Mouse (Mus musculus) adipocyte (in vitro differentiated cells): ENCODE measurements at regions not wholly inside any gene's neighbourhood (a gene's known extent, or its start where the extent isn't known, plus 50 kb on each side); places are given as distances from the start of the nearest gene placed in this dataset.
A peak's percentile ranks its signal among the peaks of the same experiment; 100 is the strongest.

Source experiments
- DNase-seq: peaks from one replicate; pipeline ENCODE4 v3.0.0-alpha.2; 2016; ENCODE audit warnings: low spot score

DNA sequence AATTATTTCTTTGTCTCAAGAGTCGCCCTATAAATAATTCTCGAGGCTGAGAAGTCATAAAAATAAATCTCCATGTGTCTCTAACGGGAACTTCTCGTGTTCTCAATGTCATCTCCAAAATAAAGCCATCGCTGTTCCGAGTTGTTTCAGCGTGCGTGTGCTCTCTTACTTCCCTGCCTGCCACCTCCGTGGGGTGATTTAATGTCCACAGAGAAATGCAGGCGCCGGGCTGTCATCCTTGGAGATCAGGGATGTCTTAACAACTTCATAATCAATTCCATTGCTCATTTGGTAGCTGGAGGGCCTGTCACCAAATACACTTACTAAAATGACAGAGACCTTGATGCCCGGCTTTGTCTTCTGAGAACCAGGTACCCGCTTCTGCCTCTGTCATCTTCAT is 161.8 kb downstream of the Pmp22 start:
- no peak for DNase-seq

DNA sequence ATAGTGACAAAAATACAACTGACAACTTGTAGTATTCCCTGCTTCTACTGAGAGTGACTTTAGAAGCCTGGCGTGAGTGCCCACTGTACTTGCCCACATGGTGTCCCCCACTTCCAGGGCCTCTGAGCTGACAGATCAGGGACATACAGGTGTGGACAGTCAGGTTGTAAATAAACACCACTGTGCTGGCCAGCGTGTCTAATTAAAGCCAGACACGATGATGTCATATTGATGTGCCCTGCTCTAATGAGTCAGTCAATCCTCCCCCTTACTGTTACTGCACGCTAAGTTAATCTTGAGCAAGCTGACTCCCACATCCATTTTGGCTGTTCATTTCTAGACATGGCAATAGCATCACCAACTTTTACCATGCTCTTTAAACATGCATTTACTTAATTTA is 164.7 kb downstream of the Pmp22 start:
- no peak for DNase-seq

DNA sequence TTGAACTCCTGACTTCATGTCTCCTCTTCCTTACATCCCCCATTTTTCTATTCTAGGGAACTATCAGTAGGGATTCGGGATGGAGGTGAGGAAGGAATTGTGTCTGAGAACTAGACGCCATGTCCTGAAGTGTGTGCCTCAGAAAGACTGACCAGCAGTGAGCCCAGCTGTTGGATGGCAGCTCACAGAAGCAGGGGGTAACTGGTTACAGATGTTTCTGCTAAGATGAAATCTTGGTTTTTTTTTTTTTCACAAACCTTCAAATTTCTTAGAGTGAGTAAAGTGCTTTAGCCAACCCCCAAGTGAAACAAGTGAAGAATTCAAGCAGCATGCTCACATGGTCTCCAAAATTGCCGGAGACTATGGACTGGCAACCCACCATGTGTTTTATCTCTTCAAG is 165.7 kb downstream of the Pmp22 start:
- no peak for DNase-seq

DNA sequence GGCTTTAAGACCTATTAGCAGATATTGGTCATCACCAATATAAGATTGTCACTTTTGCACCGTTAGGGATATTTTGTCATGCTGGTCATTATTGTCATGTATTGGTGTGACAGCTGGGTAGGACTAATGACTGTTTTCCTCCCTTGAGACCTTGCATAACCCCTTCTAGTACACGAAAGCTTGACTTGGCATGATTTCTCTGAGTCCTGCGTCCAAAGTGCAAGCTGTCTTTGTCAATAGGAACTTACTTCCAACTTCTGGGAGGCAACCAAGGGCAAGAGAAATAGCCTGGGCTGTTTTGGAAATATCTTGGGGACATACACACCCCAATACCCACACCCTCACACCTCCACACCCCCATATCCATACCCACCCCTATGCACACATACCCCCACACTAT is 167.7 kb downstream of the Pmp22 start:
- peak; percentile 83 for DNase-seq

DNA sequence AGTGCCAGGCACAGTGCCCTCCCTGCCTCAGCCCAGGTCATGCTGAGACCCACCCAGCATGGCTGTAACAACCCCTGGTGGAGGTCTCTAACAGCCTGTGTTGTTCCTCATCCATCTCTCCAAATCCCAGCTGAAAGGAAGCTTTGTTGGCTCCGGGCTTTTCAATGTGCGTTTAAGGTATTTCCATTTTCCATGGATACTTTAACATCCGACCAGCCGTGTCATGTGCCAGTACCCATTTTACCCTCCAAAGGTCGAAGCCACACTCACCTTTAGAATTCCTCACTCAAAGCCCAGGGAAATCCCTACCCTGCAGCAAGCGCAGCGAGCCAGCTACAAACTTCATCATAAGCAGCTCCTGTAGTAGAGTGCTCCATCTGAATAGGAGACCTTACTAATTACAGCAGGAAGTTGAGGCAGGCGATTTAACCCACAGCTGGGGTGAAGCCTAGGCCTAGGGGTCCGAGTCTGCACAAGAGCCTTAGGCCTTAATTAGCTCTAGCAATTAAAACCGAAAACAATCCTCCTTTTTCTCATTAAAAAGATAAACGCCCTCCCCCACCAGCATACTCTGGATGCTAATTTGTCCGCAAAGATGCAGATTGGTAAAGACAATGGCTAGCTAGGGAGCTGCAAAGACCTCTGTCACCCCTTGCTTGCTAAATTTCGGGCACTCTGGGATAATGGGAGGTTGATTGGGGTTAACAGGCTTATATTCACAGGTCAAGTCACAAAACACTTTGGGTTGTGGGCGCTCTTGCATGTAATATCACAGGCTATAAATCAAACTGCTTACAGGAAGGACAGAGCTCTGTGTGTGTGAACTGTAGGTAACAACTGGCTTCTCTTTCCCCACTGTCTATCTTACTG is 171.2 kb downstream of the Pmp22 start:
- DNase-seq, result no peak

DNA sequence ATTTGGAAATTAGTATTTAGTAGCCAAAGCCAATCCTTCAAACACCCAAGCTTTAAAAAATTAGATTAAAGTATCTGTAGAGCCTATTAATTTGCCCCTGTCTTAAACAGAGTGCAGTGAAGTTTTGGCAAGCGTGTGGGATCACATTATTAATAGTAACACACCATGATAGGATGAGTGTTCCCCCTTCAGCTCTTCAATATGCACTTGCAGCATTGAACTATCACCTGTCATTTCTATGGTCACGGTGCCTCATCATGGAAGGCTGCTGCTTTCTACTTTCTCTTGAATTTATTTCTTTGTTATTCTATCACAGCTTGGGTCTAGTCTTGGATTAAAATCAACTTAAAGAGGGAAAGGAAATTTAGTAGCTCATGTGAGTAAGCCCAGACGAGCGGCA is 196.4 kb downstream of the Pmp22 start:
- DNase-seq, result no peak

DNA sequence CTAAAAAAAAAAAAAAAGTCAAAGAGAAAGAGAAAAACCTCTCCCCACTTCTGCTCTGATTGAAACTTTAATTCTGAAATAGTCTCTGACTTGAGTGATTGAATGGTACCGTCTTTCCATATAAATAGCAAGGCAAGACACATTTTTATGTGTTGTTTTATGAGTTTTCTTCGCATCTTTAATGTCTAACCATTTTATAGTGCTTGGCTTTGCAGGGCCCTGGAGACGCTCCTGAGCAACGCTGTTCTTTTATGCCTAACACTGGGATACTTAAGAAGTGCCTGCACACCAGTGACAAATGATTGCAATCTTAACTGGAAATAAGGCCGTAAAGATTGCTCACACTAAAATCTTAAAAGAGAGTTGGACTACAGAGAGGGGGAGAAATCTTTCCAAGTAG is 198.1 kb downstream of the Pmp22 start:
- peak; percentile 18 for DNase-seq

DNA sequence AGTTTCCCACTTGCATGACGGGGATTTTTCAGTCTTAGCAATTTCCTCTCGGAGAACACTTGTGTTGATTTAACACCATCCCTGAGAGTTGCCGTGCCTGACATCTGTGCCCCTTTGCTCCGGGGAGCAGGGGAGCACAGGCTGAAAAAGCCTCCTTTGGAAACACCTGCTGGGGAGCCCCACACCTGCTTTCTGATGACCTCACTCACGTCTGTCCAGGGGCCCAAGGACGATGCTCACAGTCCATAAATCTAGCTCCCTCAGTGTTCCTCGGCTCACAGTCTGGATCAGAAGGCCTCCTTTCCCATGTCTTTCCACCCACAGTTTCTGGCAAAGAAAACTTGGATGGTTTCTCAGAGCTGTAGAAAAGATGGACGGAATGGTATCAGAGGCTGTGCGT is 208.7 kb downstream of the Pmp22 start:
- DNase-seq, result no peak

DNA sequence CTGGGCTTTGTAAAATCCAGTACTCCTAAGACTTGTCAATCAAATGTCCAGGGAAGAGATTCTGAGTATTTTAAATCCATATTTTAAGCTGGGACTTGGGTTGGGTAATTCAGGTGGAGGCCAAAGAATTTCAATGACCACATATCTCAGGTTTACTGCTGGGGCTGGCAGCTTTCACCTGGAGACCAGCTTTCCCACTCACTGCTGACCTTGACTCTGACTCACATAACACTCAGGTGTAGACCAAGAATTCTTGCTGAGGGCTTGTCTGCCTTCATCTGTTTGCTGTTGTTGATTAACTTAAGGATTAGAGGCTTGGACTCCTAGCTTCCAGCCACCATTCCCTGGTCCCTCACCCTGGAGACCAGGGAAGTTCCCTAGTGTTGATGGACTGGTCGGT is 209.5 kb downstream of the Pmp22 start:
- DNase-seq, result no peak

DNA sequence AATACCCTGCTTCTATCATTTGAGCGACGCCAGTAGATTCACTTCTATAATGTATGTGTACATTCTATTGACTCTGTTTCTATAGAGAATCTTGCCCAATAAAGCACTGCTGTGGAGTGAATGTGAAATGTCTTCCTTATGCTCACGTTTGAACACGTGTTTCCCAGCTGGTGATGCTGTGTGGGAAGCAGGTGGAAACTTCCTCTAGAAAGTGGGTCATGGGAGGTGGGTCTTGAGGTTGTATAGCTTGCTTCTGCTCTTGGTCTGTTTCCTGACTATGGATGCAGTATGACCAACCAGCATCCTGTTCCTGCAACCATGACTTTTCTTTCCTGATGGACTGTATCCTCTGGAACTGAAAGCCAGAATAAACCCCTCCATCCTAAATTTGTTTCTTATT is 216.9 kb downstream of the Pmp22 start:
- no peak for DNase-seq

DNA sequence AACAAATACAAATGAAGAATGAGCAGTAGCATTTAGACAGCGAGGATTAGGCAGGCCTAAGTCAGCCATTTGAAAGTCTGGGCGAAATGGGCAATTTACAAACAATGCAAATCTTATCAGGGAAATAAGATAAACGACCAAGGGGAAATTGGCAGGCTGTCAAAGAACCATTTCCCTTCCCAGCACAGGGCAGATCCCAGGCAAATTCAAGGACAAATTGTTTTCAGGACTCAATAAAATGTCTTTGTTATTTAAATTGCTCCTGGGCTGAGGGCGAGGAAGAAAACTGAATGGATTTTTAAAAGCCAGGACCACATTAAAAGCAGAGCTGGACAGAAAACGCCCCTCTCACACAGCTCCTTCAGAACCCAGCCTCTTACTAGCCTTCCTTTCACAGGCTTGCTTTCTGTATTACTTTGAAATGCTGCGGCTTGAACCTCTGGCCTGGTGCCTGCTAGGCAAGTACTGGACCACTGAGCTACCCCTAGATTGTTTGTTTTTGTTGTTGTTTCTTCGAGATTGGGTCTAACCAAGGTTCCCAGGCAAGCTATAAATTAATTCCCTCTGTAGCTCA is 221.4 kb downstream of the Pmp22 start:
- DNase-seq, result no peak

DNA sequence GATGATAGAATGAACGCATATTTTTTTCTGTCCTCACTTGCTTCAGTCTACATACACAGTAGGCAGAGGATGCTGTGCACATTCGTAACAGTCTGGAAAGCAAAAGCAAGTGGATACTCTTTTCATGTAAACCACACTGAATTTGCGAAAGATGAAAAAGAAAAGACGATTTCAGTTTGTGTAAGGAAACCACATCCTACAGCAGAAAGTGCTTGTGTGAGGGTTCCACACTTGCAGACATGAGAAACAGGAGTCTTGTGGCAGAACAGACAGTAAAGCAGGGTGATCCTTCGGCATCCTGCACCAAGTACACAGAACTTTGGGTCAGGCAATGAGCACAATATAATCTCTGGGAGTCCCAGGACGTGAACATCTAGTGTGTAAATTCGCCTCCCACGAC is 223.2 kb downstream of the Pmp22 start:
- no peak for DNase-seq

DNA sequence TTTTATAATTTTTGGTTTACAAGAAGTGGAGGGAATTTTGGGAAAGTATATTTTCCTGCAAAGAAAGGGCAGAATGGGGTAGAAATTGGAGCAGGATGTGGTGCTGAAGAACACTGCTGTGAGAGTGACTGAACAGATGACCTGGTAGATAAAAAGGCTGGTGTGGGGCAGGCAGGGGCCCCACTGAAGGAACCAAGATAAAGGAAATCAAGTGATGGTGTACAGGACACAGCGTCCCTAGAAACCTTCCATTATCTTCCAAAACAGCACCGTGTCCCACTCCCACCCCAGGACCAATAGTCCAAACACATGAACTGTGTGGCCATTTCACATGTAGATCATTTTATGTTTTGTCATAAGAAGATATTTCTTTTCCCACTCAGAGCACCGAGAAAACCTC is 224.2 kb downstream of the Pmp22 start:
- no peak for DNase-seq

DNA sequence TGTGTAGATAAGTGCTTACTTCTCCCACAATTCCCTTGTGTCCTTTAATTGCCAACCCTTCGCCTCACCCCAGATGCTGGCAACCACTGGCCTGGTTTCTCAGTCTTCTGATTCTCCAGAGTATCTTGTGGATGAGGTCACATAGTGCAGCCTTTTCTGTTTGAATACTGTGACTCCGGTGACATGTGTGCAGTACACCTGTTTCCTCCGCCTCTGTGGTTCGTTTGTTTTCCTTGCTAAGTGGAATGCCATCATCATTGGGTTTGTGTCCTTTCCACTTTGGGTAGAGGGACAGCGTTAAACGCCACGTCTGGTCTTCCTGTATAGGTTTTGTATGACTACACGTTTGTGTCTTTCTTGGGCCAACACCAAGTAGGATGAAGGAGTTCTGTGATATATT is 224.9 kb downstream of the Pmp22 start:
- DNase-seq, result no peak

DNA sequence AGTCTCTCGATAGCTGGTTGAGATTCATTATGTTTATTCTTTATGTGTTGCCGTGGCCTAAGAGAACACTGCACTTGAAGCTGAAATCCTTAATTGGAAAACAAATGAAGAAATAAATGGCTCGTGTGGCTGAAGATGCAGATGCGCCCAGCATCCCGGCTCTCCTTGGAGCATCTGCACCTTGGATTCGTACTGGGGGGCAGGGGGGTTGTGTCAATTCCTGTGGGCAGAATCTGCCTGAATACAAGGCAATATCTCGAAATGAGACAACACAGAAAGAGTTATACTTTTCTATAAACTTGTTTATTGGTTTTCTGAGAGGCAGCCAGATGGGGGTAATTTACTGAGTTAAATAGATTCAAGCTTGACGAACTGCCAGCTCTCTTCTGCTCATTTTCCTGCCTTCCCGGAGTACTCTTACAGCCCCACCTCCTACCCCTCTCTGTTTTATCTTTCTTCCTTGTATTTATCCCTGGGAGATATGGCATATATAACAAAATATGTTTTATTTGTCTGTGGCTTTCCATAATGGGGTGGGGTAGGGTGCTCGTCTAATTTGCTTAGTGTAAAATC is 229.1 kb downstream of the Pmp22 start:
- no peak for DNase-seq

DNA sequence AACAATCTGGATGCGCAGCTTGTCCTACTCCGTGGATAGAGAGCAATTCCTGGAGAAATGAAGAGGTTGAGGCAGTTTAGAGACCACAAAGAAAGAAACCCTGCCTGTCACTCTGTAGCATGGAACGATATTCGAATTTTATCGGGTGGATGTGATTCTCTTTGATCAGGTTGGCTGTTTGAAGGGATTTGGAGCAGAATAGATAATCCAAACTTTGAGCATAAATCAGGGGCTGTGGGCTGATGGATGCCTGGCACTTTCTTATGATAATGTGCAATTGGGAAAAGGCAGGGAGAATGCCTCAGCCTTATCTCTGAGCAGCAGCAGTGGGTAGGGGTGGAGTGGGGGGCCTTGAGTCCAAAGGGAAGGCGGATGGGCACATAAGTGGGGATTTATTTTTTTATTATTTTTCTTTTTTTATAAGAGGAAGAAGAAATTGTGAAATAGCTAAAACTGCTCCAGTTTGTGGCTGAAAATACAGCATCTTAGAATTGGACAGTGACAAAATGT is 239.0 kb downstream of the Pmp22 start:
- DNase-seq, result no peak

DNA sequence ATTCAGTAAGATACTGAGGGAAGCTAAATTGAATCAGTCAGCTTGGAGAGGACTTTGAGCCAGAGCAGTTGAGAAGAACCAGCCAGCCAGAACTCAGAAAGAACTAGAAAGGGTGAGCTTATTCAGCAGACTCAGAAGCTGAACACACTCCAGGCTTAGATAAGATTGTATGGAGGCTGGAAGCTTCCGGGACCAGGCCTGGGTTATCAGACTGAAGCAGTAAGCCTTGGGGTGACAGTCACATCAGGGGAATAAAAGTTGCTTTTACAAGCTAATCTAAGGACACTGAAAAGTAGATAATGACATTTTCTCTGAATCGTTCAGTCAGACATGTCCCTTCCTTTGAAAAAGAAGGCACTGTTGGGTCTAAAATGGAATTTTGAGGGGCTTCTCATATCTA is 240.7 kb downstream of the Pmp22 start:
- DNase-seq, result no peak

DNA sequence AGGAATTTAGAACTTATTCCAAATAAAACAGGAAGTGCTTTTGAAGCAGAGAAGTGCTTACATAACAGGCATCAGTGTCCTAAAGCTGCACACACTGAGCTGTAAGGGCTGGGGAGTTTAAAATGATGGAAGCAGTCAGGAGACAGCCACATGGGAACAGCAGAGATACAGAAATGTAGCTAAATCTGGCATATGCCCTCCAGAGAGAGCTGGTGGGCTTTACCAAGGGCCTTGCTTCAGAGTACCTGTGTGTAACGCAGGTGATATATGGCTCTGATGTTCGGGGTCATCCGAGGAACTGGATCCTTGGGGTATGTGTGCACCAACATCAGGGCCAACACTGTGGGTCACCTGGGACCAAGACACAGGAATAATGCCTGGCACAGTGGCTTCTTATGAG is 247.5 kb downstream of the Pmp22 start:
- DNase-seq, result no peak

DNA sequence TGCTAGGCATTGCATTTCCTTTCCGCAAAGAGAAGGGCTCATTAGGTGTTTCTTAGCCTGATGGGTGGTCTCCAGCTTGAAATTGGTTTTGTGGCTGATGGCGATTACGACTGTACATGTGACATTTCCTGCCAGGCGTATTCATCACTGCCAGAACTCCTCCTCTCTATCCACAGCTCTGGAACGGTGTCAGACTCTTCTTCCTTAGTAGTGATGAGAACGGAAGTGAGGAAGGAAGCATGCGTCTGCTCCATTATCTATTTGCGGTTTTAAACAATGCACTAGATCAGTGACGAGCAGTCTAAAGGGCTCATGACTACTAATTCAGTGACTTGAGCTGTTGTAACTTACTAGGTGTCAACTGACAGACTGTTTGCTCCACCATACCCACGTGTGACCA is 248.2 kb downstream of the Pmp22 start:
- no peak for DNase-seq

DNA sequence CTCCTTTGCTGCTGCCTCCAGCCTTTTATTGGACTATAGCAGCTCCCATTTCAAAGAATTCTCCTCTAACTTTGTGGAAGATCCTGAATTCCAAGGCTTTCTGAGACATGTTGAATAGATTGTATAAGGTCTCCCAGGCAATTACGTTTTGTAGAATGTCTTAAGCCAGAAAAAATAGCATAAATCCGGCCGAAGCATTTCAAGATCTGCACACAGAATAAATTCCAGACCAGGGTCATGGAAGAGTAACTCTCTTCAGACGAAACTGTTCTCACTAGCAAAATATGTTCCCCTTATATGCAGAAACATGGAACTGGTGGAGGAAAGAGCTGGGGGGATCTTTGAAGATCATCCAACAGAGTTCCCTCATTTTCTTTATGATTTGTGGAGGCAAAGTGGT is 259.5 kb downstream of the Pmp22 start:
- DNase-seq, result no peak

DNA sequence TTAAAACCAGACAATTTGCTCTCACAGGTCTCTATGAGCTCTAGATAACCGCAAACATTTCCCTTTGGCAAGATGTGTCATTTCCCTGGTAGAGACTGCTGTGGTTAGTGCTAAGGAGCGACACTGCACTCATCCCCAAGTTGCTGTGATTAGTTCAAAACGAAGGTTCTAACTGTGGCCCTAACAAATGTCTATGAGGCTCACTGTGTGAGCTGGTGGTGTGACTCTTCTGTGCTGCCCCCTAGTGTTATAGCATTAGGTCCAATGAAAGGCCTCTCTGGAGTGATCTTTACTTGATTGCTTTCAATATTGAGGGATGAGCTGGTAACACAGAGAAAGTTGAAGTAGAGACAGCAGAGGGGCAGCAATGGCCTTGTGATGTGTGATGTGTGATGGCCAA is 262.7 kb downstream of the Pmp22 start:
- DNase-seq, result peak; percentile 19

DNA sequence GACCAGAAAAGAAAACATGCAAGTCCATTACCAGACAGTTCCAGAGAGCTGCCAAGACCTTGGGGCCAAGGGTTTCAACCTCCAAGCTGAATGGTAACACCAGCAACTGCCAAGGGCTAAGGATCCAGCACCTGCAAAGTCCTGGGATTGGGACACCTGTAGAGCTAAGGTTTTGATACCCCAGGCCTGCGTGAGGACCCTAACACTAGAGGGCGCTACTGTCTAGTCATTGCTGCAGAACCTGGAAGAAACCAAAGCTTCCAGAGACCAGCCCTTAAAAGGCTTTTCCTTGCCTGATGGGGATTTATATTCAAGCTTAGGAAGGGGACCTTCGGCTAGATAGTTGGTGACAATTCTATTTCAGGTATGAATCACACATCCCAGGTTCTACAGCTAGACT is 263.6 kb downstream of the Pmp22 start:
- peak; percentile 21 for DNase-seq

DNA sequence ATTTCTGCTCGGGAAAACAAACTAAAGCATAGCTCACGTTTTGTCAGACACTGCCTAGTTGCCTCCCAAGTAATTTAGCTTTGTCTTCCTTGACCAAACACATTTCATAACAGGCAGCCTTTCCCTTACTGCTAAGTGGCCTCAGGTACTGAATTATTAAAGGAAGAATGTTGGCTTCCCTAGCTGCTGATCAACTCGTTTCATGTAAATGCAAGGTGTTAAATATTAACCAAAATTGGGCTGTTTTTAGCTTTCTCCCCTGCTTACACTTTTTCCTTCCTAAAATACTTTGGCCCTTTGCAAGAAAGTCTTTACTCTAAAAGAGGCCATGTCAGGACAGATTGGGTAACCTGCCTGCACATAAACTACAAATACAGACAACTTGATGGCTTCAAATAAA is 265.4 kb downstream of the Pmp22 start:
- no peak for DNase-seq

DNA sequence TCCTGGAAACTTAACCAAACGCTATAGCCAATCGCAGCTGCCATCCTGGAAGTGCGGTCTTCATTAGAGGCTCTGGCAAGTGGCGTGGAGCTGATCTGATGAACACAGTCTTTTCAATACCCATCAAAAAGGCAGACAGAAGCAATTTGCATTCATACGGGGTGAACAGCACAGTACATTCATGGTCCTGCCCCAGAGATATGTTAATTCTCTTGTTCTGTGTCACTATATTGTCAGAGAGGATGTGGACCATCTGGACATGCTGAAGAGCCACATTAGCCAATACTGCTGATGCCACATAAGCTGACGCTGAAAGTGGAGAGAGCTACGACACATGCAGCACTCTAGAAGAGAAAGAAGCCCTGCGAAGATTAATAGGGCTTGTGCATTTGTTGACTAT is 267.6 kb downstream of the Pmp22 start:
- DNase-seq, result no peak
